Mouse (Mus musculus): ENCODE measurements at regions not wholly inside any gene's neighbourhood (a gene's known extent, or its start where the extent isn't known, plus 50 kb on each side); places are given as distances from the start of the nearest gene placed in this dataset.

- DNase-seq (ENCODE audit: low spot score in 2 of 2) = peak in 1 of 2 experiments; percentile 31
Observed at GRCm38 (mm10) chr13:6178362-6179070, 317.2 kb downstream of the Klf6 start.

GRCm38 (mm10) chr13:6189133-6189532 lies 327.9 kb downstream of the Klf6 start:
- DNase-seq (ENCODE audit: low spot score in 2 of 2) = no peak

- DNase-seq (ENCODE audit: low spot score in 2 of 2) = no peak
Observed at GRCm38 (mm10) chr13:6189566-6189965, 328.3 kb downstream of the Klf6 start.

GRCm38 (mm10) chr13:6191186-6191914 lies 330.1 kb downstream of the Klf6 start:
- DNase-seq (ENCODE audit: low spot score in 2 of 2) = no peak

- no peak for DNase-seq (ENCODE audit: low spot score in 2 of 2)
Observed at GRCm38 (mm10) chr13:6191915-6192295, 330.6 kb downstream of the Klf6 start.

GRCm38 (mm10) chr13:6196690-6197089 lies 335.4 kb downstream of the Klf6 start:
- DNase-seq (ENCODE audit: low spot score in 2 of 2) = no peak

GRCm38 (mm10) chr13:6199107-6199506 lies 337.8 kb downstream of the Klf6 start:
- DNase-seq (ENCODE audit: low spot score in 2 of 2) = no peak

- no peak for DNase-seq (ENCODE audit: low spot score in 2 of 2)
Observed at GRCm38 (mm10) chr13:6201516-6201915, 340.2 kb downstream of the Klf6 start.

- no peak for DNase-seq (ENCODE audit: low spot score in 2 of 2)
Observed at GRCm38 (mm10) chr13:6204801-6205200, 343.1 kb upstream of the Pitrm1 start.

- no peak for DNase-seq (ENCODE audit: low spot score in 2 of 2)
Observed at GRCm38 (mm10) chr13:6212550-6212949, 335.4 kb upstream of the Pitrm1 start.

GRCm38 (mm10) chr13:6214189-6214588 lies 333.8 kb upstream of the Pitrm1 start:
- DNase-seq (ENCODE audit: low spot score in 2 of 2) = no peak

- no peak for DNase-seq (ENCODE audit: low spot score in 2 of 2)
Observed at GRCm38 (mm10) chr13:6226087-6226643, 321.8 kb upstream of the Pitrm1 start.

GRCm38 (mm10) chr13:6228278-6228677 lies 319.7 kb upstream of the Pitrm1 start:
- DNase-seq (ENCODE audit: low spot score in 2 of 2) = no peak

- no peak for DNase-seq (ENCODE audit: low spot score in 2 of 2)
Observed at GRCm38 (mm10) chr13:6235394-6235793, 312.6 kb upstream of the Pitrm1 start.

- no peak for DNase-seq (ENCODE audit: low spot score in 2 of 2)
Observed at GRCm38 (mm10) chr13:6236503-6236902, 311.4 kb upstream of the Pitrm1 start.

GRCm38 (mm10) chr13:6237201-6237600 lies 310.7 kb upstream of the Pitrm1 start:
- DNase-seq (ENCODE audit: low spot score in 2 of 2) = no peak

- DNase-seq (ENCODE audit: low spot score in 2 of 2) = no peak
Observed at GRCm38 (mm10) chr13:6240855-6241254, 307.1 kb upstream of the Pitrm1 start.

GRCm38 (mm10) chr13:6241472-6242123 lies 306.4 kb upstream of the Pitrm1 start:
- DNase-seq (ENCODE audit: low spot score in 2 of 2) = no peak

GRCm38 (mm10) chr13:6250106-6250505 lies 297.8 kb upstream of the Pitrm1 start:
- no peak for DNase-seq (ENCODE audit: low spot score in 2 of 2)

- peak in 1 of 2 experiments; percentile 7 for DNase-seq (ENCODE audit: low spot score in 2 of 2)
Observed at GRCm38 (mm10) chr13:6251025-6251862, 296.7 kb upstream of the Pitrm1 start.

GRCm38 (mm10) chr13:6252100-6252499 lies 295.8 kb upstream of the Pitrm1 start:
- no peak for DNase-seq (ENCODE audit: low spot score in 2 of 2)

GRCm38 (mm10) chr13:6255303-6255702 lies 292.6 kb upstream of the Pitrm1 start:
- DNase-seq (ENCODE audit: low spot score in 2 of 2) = no peak
